Mouse (Mus musculus): ENCODE results near the gene Por. TPM values are rescaled to one million over a fixed set of nuclear protein-coding genes. Genes with fewer than 3 reads are reported as not detected.

Por gene
- polyA plus RNA-seq, 1 experiment from 2014 or later = 91.6 TPM

DNA sequence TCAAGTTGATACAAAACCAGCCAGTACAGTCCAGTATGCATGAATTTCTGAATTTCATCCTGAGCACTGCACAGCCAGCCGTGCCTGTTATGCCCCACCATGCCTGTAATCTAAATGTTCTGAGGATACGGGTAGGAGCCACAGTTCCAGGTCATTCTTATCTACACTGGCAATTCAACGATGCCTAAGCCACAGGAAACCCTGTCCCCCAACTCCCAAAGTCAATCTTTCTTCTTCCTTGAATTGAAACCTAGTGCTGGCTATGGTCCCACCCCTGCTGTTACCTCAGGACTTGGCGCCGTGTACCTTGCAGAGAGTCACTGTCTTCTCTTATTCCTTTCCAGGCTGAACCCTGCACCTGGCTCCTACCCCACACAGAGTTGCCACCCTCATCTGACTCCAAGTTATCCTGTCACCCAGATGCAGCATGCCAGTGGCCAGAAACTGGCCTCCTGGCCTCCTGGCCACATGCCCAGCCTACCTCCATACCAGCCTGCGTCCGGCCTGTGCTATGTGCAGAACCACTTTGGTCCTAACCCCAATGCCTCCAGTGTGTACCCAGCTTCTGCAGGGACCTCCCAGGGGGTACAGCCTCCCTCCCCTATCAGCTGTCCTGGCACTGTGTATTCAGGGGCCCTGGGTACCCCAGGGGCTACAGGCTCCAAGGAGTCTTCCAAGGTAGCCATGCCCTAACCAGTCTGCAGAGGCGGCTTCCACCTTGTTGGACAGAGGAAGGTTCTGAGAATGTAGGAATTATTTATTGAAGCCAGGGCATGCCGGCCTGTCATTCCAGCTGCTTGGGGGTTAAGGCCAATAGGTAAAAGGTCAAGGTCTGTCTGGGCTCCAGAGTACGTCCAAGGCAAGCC lies 26.9 kb upstream of the Por start:
- 83% methylated on average over 10 of the region's 10 CpGs for WGBS
- H3K4me3 ChIP-seq (replicated peaks) = no peak overlapping the region
- H3K9ac ChIP-seq (replicated peaks) = no peak overlapping the region
- ATAC-seq (ENCODE audit: low FRiP score) = no peak
- H3K27ac ChIP-seq (replicated peaks) = no peak overlapping the region
- H3K27me3 ChIP-seq (replicated peaks) = no peaks in the 10 kb centered on the region
- peaks cover 33% of the 10 kb centered on the region for H3K36me3 ChIP-seq
- H3K4me1 ChIP-seq = no peaks in the 10 kb centered on the region
- H3K4me2 ChIP-seq = no peak overlapping the region
- H3K9me3 ChIP-seq (replicated peaks) = no peaks in the 10 kb centered on the region

GRCm38 (mm10) chr5:135643552-135643842 lies 26.3 kb upstream of the Por start:
- ATAC-seq (ENCODE audit: low FRiP score) = no peak
- 97% methylated on average over 1 of the region's 1 CpGs for WGBS
- Histone ChIP-seq H3K9ac (replicated peaks) (no peak overlapping the region), H3K4me3 (replicated peaks) (no peak overlapping the region), H3K4me1 (no peaks in the 10 kb centered on the region), H3K4me2 (no peak overlapping the region), H3K36me3 (peaks cover 27% of the 10 kb centered on the region), H3K27me3 (replicated peaks) (no peaks in the 10 kb centered on the region), H3K9me3 (replicated peaks) (no peaks in the 10 kb centered on the region), H3K27ac (replicated peaks) (no peak overlapping the region)

DNA sequence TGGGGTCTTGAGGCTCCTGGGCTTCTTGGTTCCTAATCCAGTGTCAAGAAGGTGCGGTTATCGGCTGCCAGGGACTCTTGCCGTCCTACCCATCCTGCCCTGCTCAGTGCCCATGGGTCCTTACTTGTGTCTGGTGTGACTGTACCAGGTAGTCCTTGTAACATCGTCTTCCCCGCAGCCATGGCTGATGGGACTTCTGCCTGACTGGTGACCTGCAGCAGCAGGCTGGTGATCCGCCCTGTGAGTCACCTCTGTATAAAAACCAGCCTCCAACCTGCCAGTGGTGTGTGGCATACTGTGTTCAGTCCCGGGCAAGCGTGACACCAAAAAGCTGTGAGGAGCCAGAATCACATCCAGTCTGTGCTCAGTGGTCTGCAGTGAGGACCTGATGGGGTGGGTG lies 26.0 kb upstream of the Por start:
- Histone ChIP-seq H3K4me2 (no peak overlapping the region), H3K9me3 (replicated peaks) (no peaks in the 10 kb centered on the region), H3K36me3 (peaks cover 24% of the 10 kb centered on the region), H3K27ac (replicated peaks) (no peak overlapping the region), H3K4me1 (no peaks in the 10 kb centered on the region), H3K4me3 (replicated peaks) (no peak overlapping the region), H3K9ac (replicated peaks) (no peak overlapping the region), H3K27me3 (replicated peaks) (no peaks in the 10 kb centered on the region)
- ATAC-seq (ENCODE audit: low FRiP score) = no peak
- 93% methylated on average over 8 of the region's 8 CpGs for WGBS

GRCm38 (mm10) chr5:135645330-135645729 lies 24.5 kb upstream of the Por start:
- WGBS = 92% methylated on average over 5 of the region's 5 CpGs
- Histone ChIP-seq H3K9ac (replicated peaks) (no peak overlapping the region), H3K4me1 (no peaks in the 10 kb centered on the region), H3K9me3 (replicated peaks) (no peaks in the 10 kb centered on the region), H3K36me3 (peaks cover 10% of the 10 kb centered on the region), H3K4me2 (no peak overlapping the region), H3K27me3 (replicated peaks) (no peaks in the 10 kb centered on the region), H3K27ac (replicated peaks) (no peak overlapping the region), H3K4me3 (replicated peaks) (no peak overlapping the region)
- no peak for ATAC-seq (ENCODE audit: low FRiP score)

- no peak overlapping the region for H3K27ac ChIP-seq (replicated peaks)
- no peak overlapping the region for H3K4me3 ChIP-seq (replicated peaks)
- peaks cover 5% of the 10 kb centered on the region for H3K36me3 ChIP-seq
- ATAC-seq (ENCODE audit: low FRiP score) = no peak
- H3K4me2 ChIP-seq = no peak overlapping the region
- no peaks in the 10 kb centered on the region for H3K27me3 ChIP-seq (replicated peaks)
- 85% methylated on average over 6 of the region's 6 CpGs for WGBS
- no peak overlapping the region for H3K9ac ChIP-seq (replicated peaks)
- no peaks in the 10 kb centered on the region for H3K9me3 ChIP-seq (replicated peaks)
- H3K4me1 ChIP-seq = no peaks in the 10 kb centered on the region
Observed at GRCm38 (mm10) chr5:135646038-135646437, 23.8 kb upstream of the Por start.

DNA sequence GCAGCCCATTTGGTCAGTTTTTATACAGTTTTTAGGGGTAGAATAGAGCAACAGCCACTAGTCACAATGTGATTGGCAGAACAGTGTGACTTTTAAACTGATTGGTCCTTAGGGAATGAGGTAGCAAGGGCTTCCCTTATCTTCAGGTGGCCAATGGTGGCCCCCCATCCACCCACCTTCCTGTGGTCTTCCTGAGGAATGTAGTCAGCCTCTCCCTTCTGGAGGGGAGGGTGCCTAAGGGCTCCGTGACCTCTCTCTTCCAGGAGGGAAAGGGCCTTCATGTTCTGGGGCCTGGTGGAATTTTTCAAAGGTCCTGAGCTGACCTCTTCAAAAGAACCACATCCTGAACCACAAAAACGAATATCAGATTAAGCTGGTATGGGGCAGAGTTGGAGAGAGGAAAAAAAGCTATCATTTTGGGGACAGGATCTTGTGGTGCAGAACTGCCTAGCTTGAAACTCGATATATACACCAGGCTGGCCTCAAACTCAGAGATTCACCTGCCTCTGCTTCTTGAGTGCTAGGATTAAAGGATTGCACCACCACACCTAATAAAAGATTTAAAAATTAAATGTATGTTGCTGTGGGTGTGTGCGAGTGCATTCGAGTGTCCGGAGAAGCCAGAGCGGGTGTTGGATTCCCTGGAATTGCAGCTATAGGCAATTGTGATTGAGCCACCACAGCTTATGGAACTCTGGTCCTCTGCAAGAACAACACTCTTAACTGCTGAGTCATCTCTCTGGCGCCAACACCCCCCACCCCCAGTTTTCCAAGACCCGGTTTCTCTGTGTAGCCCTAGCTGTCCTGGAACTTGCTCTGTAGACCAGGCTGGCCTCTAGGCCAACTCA lies 21.1 kb upstream of the Por start:
- Histone ChIP-seq H3K9ac (replicated peaks) (no peak overlapping the region), H3K4me2 (no peak overlapping the region), H3K4me3 (replicated peaks) (no peak overlapping the region), H3K27me3 (replicated peaks) (no peaks in the 10 kb centered on the region), H3K27ac (replicated peaks) (no peak overlapping the region), H3K4me1 (no peaks in the 10 kb centered on the region), H3K36me3 (no peaks in the 10 kb centered on the region), H3K9me3 (replicated peaks) (no peaks in the 10 kb centered on the region)
- WGBS = 82% methylated on average over 9 of the region's 9 CpGs
- no peak for ATAC-seq (ENCODE audit: low FRiP score)

DNA sequence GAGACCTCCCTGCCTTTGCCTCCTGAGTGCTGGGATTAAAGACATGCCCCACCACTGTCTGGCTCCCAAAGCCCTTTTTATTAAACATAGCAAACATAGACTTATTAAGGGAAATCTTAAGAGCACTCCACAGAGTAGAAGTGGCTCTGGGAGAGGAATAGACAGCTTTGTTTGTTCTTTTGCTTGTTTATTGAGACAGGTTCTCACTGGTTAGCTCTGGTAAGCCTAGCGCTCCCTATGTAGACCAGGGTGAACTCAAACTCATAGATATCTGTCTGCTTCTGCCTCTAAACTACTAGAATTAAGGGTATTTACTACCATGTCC lies 20.6 kb upstream of the Por start:
- Histone ChIP-seq H3K4me2 (no peak overlapping the region), H3K27me3 (replicated peaks) (no peaks in the 10 kb centered on the region), H3K4me1 (no peaks in the 10 kb centered on the region), H3K9me3 (replicated peaks) (no peaks in the 10 kb centered on the region), H3K4me3 (replicated peaks) (no peak overlapping the region), H3K9ac (replicated peaks) (no peak overlapping the region), H3K27ac (replicated peaks) (no peak overlapping the region), H3K36me3 (no peaks in the 10 kb centered on the region)
- ATAC-seq (ENCODE audit: low FRiP score) = no peak
- 95% methylated on average over 1 of the region's 1 CpGs for WGBS

DNA sequence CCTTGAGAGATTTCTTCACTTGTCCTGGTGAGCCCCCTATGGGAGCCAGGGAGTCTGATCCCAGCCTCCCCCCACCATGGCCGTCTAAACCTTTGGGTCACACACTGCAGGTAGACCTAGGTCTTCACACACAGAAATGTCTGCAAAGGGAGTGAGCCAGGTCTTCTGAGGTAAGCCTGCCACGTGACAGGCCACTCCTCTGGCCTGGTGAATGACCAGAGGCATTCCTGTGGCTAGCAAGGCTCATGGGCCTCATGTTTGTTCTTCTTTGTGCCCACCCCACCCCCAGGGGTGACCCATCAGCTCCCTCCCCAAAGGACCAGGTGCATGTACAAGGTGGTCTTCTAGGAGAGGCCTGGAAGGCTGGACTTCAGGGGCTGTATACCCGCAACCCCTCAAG lies 18.3 kb upstream of the Por start:
- H3K4me2 ChIP-seq = no peak overlapping the region
- no peak overlapping the region for H3K4me3 ChIP-seq (replicated peaks)
- no peak for ATAC-seq (ENCODE audit: low FRiP score)
- H3K27ac ChIP-seq (replicated peaks) = no peak overlapping the region
- no peaks in the 10 kb centered on the region for H3K4me1 ChIP-seq
- no peaks in the 10 kb centered on the region for H3K27me3 ChIP-seq (replicated peaks)
- no peaks in the 10 kb centered on the region for H3K36me3 ChIP-seq
- no peak overlapping the region for H3K9ac ChIP-seq (replicated peaks)
- H3K9me3 ChIP-seq (replicated peaks) = no peaks in the 10 kb centered on the region
- 81% methylated on average over 3 of the region's 3 CpGs for WGBS

- Histone ChIP-seq H3K4me2 (no peak overlapping the region), H3K27me3 (replicated peaks) (no peaks in the 10 kb centered on the region), H3K27ac (replicated peaks) (no peak overlapping the region), H3K4me3 (replicated peaks) (no peak overlapping the region), H3K9ac (replicated peaks) (no peak overlapping the region), H3K36me3 (no peaks in the 10 kb centered on the region), H3K9me3 (replicated peaks) (no peaks in the 10 kb centered on the region), H3K4me1 (no peaks in the 10 kb centered on the region)
- 78% methylated on average over 2 of the region's 2 CpGs for WGBS
- no peak for ATAC-seq (ENCODE audit: low FRiP score)
Observed at GRCm38 (mm10) chr5:135653209-135653608, 16.6 kb upstream of the Por start.

- Histone ChIP-seq H3K4me2 (no peak overlapping the region), H3K27me3 (replicated peaks) (no peaks in the 10 kb centered on the region), H3K4me3 (replicated peaks) (no peak overlapping the region), H3K9ac (replicated peaks) (no peak overlapping the region), H3K9me3 (replicated peaks) (no peaks in the 10 kb centered on the region), H3K36me3 (no peaks in the 10 kb centered on the region), H3K27ac (replicated peaks) (no peak overlapping the region), H3K4me1 (no peaks in the 10 kb centered on the region)
- 86% methylated on average over 5 of the region's 5 CpGs for WGBS
- no peak for ATAC-seq (ENCODE audit: low FRiP score)
Observed at GRCm38 (mm10) chr5:135656046-135656445, 13.8 kb upstream of the Por start.

DNA sequence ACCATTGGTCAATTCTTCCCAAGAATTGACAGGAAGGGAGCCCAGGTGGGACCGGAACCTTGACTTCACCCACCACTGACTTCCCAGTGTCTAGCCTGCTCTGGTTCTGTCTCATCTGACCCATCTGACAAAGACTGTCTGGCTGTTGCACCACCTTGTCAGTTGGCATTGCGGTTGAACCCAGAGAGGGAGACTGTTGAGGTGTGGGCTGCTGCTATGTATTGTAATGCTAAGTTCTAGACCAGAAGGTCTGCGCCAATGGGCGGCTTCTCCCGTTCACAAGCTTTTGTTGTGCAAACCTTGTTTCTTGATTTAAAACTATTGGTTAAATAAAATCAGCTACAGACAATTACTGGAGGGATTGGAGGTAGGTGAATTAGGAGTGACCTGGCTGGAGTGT lies 12.7 kb upstream of the Por start:
- Histone ChIP-seq H3K4me2 (no peak overlapping the region), H3K36me3 (no peaks in the 10 kb centered on the region), H3K4me1 (no peaks in the 10 kb centered on the region), H3K9ac (replicated peaks) (no peak overlapping the region), H3K4me3 (replicated peaks) (no peak overlapping the region), H3K27ac (replicated peaks) (no peak overlapping the region), H3K27me3 (replicated peaks) (no peaks in the 10 kb centered on the region), H3K9me3 (replicated peaks) (no peaks in the 10 kb centered on the region)
- no peak for ATAC-seq (ENCODE audit: low FRiP score)
- whole genome bisulfite sequencing = 74% methylated on average over 5 of the region's 5 CpGs

GRCm38 (mm10) chr5:135657703-135658373 lies 12.0 kb upstream of the Por start:
- Histone ChIP-seq H3K27ac (replicated peaks) (no peak overlapping the region), H3K9ac (replicated peaks) (no peak overlapping the region), H3K4me2 (no peak overlapping the region), H3K36me3 (no peaks in the 10 kb centered on the region), H3K4me1 (no peaks in the 10 kb centered on the region), H3K27me3 (replicated peaks) (no peaks in the 10 kb centered on the region), H3K9me3 (replicated peaks) (no peaks in the 10 kb centered on the region), H3K4me3 (replicated peaks) (no peak overlapping the region)
- no peak for ATAC-seq (ENCODE audit: low FRiP score)
- WGBS = 66% methylated on average over 17 of the region's 17 CpGs

Measured in neural tube, embryonic 15.5 days (tissue).